Mouse (Mus musculus) cerebellum, postnatal 10 days (tissue): ENCODE results near the gene 4931406C07Rik.

ENCODE experiments used
- DNase-seq, 2 experiments: peaks; one replicate each; pipeline ENCODE4 v3.0.0; 2021; ENCODE audit warnings: mixed read lengths in 2 of 2

The 4931406C07Rik gene

GRCm38 (mm10) chr9:15237516-15238296, 68.5 kb downstream of the 4931406C07Rik start:
- DNase-seq, result no peak

- no peak for DNase-seq
These were observed 70.3 kb downstream of the 4931406C07Rik start for GRCm38 (mm10) chr9:15235986-15236385.

- DNase-seq, result no peak
These were observed 72.6 kb downstream of the 4931406C07Rik start for GRCm38 (mm10) chr9:15233604-15234003.
